Mouse (Mus musculus) embryonic facial prominence, embryonic 15.5 days (tissue): ENCODE measurements around the gene Sh3pxd2a. TPM values are rescaled to one million over a fixed set of nuclear protein-coding genes. Genes with fewer than 3 reads are reported as not detected.

Source experiments
- ATAC-seq: fragments of 200-750 bp; cut with Nextera tagmentation; 2 replicates; pipeline ENCODE4 v1.8.0; 2017; ENCODE audit warnings: low read depth, moderate TSS enrichment; ENCODE audit not compliant: insufficient number of reproducible peaks, low FRiP score, low TSS enrichment
- H3K27ac ChIP-seq: fragments of 300-500 bp; sonication (generic); replicated peaks from 2 replicates; pipeline ENCODE4 v1.5.1; 2015; ENCODE audit warnings: mild to moderate bottlenecking, inconsistent platforms
- H3K27me3 ChIP-seq: fragments of 300-500 bp; sonication (generic); 2 replicates; pipeline ENCODE4 v1.6.1; 2015; ENCODE audit warnings: inconsistent platforms
- H3K36me3 ChIP-seq: fragments of 300-500 bp; sonication (generic); 2 replicates; pipeline ENCODE4 v1.6.1; 2015; ENCODE audit warnings: mild to moderate bottlenecking, inconsistent platforms
- H3K4me1 ChIP-seq: fragments of 300-500 bp; sonication (generic); 2 replicates; pipeline ENCODE4 v1.6.1; 2015; ENCODE audit warnings: inconsistent platforms
- H3K4me2 ChIP-seq: fragments of 300-500 bp; sonication (generic); replicated peaks from 2 replicates; pipeline ENCODE4 v1.6.1; 2015; ENCODE audit warnings: mild to moderate bottlenecking, inconsistent platforms
- H3K4me3 ChIP-seq: fragments of 300-500 bp; sonication (generic); replicated peaks from 2 replicates; pipeline ENCODE4 v1.5.1; 2015; ENCODE audit warnings: mild to moderate bottlenecking, inconsistent platforms
- H3K9ac ChIP-seq: fragments of 300-500 bp; sonication (generic); 2 replicates; pipeline ENCODE4 v1.6.1; 2015; ENCODE audit warnings: inconsistent platforms
- H3K9me3 ChIP-seq: fragments of 300-500 bp; sonication (generic); replicated peaks from 2 replicates; pipeline ENCODE4 v1.6.1; 2016; ENCODE audit warnings: inconsistent platforms
- WGBS: fragments of 180-500 bp; shearing (Covaris S2); methylation state at CpG from one replicate; pipeline ENCODE4 v1.1.7; 2015; 5-methylcytosine and 5-hydroxymethylcytosine counted together
- polyA plus RNA-seq: library from polyadenylated mRNA; unstranded; fragments of >200 nt; fragmentation: Nextera tagmentation; extraction: Ambion mirVana; gene quantifications from 2 replicates; pipeline ENCODE4 v1.2.1, GENCODE M21; 2015

Sh3pxd2a gene
- polyA plus RNA-seq, 1 experiment from 2014 or later = 15.8 TPM

DNA sequence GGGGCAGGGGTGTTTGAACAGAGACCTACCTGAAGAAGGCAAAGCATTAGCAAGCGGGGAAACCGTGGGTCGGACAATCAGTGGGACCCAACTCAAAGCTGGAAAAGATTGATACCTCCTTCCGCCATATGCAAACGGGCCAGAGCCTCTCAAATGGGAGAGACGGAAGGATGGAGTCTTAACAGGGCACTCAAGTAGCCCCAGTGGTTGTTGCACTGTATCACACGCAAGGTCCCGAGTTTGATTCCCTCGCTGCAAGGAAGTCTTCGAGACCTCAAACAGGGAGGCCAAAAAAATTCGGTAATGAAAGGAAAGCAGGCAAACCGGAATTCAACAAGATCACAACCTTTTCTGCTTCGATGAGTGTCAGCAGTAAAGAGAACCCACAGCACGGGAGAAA is 29.5 kb downstream of the Sh3pxd2a start:
- ATAC-seq = no peak
- H3K4me3 ChIP-seq = no peak overlapping the region
- H3K9me3 ChIP-seq = no peaks in the 10 kb centered on the region
- H3K9ac ChIP-seq = no peak overlapping the region
- WGBS = 95% methylated on average over 14 of the region's 14 CpGs
- H3K27me3 ChIP-seq = no peaks in the 10 kb centered on the region
- no peak overlapping the region for H3K27ac ChIP-seq
- peaks cover 33% of the 10 kb centered on the region for H3K4me1 ChIP-seq
- no peak overlapping the region for H3K4me2 ChIP-seq
- 0 out of 2 replicates have a peak, but pooled peaks cover 2% of the 10 kb centered on the region for H3K36me3 ChIP-seq

DNA sequence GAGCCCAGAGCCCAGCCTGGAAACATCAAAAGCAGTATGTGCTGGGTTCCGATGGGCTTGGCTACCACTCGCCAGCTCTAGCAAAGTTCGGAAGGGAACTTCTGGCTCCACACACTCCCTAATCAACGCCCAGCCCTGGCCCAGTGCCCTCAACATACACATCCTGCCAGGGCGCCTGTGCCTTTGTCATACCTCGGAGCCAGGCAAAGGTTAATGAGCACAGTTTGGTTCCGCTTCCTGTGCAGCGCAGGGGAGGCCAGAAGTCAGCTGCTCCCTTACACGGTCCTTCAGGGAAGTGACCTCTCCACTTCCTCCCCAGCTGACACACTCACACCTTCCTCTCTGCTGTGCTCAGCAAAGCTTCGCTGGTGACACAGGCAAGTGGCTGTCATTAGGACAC is 31.9 kb downstream of the Sh3pxd2a start:
- Histone ChIP-seq H3K9me3 (no peaks in the 10 kb centered on the region), H3K36me3 (0 out of 2 replicates have a peak, but pooled peaks cover 2% of the 10 kb centered on the region), H3K27me3 (no peaks in the 10 kb centered on the region), H3K4me2 (no peak overlapping the region), H3K4me1 (peaks cover 35% of the 10 kb centered on the region), H3K9ac (no peak overlapping the region), H3K27ac (no peak overlapping the region), H3K4me3 (no peak overlapping the region)
- 51% methylated on average over 10 of the region's 10 CpGs for WGBS
- ATAC-seq = peak; percentile 27; the same call in 1 of the 2 replicates

GRCm38 (mm10) chr19:47431189-47431931 is 32.8 kb downstream of the Sh3pxd2a start:
- Histone ChIP-seq H3K4me2 (no peak overlapping the region), H3K9ac (no peak overlapping the region), H3K27ac (no peak overlapping the region), H3K36me3 (0 out of 2 replicates have a peak, but pooled peaks cover 2% of the 10 kb centered on the region), H3K9me3 (no peaks in the 10 kb centered on the region), H3K27me3 (no peaks in the 10 kb centered on the region), H3K4me3 (no peak overlapping the region), H3K4me1 (peaks cover 34% of the 10 kb centered on the region)
- WGBS = 71% methylated on average over 11 of the region's 11 CpGs
- ATAC-seq = no peak

DNA sequence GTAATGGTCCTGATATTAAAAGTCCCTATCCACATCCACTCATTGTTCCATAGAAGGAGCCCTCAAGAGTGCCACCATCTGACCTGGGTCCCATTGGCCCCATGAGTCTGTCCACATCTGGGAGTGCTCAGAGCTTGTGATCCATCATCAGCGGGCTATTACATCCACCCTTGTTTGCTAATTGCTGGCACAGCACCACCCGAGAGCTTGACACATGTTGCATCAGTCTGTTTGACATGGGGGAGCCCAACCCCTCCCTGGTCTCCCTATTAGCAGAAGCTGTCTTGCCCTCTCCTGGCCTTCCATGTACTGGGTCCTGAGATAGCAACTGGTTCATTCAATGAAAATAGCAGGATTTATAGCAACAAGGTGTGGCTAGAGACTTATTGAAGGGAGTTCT is 34.0 kb downstream of the Sh3pxd2a start:
- Histone ChIP-seq H3K4me3 (no peak overlapping the region), H3K4me2 (no peak overlapping the region), H3K36me3 (0 out of 2 replicates have a peak, but pooled peaks cover 2% of the 10 kb centered on the region), H3K9me3 (no peaks in the 10 kb centered on the region), H3K4me1 (peaks cover 34% of the 10 kb centered on the region), H3K9ac (no peak overlapping the region), H3K27ac (no peak overlapping the region), H3K27me3 (no peaks in the 10 kb centered on the region)
- 72% methylated on average over 2 of the region's 2 CpGs for WGBS
- no peak for ATAC-seq

GRCm38 (mm10) chr19:47429245-47429644 is 35.0 kb downstream of the Sh3pxd2a start:
- no peaks in the 10 kb centered on the region for H3K27me3 ChIP-seq
- H3K4me2 ChIP-seq = no peak overlapping the region
- ATAC-seq = no peak
- H3K27ac ChIP-seq = peak overlapping the region; percentile 8; the same call in 1 of the 2 replicates
- H3K4me1 ChIP-seq = peaks cover 34% of the 10 kb centered on the region
- no peaks in the 10 kb centered on the region for H3K36me3 ChIP-seq
- WGBS = 62% methylated on average over 3 of the region's 3 CpGs
- no peaks in the 10 kb centered on the region for H3K9me3 ChIP-seq
- no peak overlapping the region for H3K9ac ChIP-seq
- no peak overlapping the region for H3K4me3 ChIP-seq

GRCm38 (mm10) chr19:47428794-47429193 is 35.4 kb downstream of the Sh3pxd2a start:
- no peak for ATAC-seq
- WGBS = 53% methylated on average over 7 of the region's 7 CpGs
- peak overlapping the region; percentile 8; the same call in 1 of the 2 replicates for H3K27ac ChIP-seq

DNA sequence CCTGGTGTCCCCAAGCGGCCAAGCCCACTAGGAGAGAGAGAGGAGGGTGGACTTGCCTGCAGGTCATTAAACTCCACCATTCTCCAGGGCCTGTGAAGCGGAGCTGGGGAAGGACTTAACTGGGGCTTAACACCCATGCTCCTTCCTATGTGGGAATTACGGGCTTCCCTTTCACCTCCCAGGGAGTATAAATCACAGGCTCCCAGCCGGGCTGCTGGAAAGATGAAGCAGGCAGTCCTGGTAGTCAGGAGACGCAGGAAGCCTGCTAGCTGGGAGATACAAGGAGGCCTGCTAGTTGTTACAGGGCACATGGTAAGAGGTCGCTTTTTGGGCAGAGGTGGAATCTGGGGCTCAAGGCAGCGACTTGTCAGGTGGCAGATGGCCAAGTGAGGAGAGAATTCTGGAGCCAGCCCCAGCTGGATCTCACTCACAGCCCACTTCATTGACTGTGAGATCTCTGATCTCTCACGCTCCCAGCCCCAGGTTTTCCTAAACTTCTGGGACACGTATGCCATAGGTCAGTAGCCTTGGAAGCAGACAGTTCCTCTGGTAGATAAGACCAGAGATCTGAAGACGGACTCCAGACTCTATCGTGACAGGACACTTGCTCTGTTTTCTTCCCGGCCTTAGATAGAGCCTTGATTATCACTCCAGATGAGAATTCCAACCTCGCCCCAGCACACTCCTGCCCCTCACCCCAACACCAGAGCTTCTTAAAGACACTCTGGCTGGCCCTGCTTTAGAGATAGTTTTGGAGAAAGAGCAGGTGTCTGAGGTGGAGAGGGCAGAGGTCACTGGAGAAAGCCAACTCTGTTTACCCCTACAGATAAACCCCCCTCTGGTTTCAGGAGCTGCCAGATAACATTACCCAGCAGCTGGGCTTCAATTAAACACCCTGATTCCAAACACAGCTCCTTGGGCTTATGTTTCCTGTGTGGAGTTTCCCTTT is 36.1 kb downstream of the Sh3pxd2a start:
- Histone ChIP-seq H3K9ac (no peak overlapping the region), H3K4me1 (peaks cover 40% of the 10 kb centered on the region), H3K27me3 (no peaks in the 10 kb centered on the region), H3K9me3 (no peaks in the 10 kb centered on the region), H3K4me3 (no peak overlapping the region), H3K27ac (0 out of 2 replicates have a peak overlapping the region, but pooled peaks have one; percentile 34), H3K4me2 (no peak overlapping the region), H3K36me3 (no peaks in the 10 kb centered on the region)
- 45% methylated on average over 13 of the region's 13 CpGs for WGBS
- ATAC-seq = 0 out of 2 replicates have a peak, but pooled peaks have one; percentile 44

More at GRCm38 (mm10) chr19:47428794-47429193, 35.4 kb downstream of the Sh3pxd2a start:
- H3K4me1 ChIP-seq = peaks cover 34% of the 10 kb centered on the region
- no peak overlapping the region for H3K4me2 ChIP-seq
- no peak overlapping the region for H3K4me3 ChIP-seq
- H3K9ac ChIP-seq = no peak overlapping the region
- H3K27me3 ChIP-seq = no peaks in the 10 kb centered on the region
- no peaks in the 10 kb centered on the region for H3K36me3 ChIP-seq
- H3K9me3 ChIP-seq = no peaks in the 10 kb centered on the region

DNA sequence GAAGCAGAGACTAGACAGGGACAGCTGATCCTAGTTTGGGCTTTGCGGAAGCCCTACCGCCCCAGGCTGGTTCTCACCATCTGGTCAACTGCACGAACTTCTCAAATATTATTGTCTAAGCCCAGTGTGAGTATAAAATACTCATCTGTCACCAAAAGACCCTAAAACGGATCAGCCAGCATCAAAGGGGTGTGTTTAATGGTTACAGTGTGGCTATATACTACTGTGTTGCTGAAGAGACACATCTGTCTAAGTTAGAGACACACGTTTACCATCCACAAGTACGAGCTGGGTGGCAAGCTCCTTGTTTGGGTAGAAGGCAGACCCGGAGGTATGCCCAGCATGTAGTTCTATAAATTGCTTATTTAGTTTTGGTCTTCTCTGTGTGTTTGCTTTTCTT is 40.6 kb downstream of the Sh3pxd2a start:
- no peaks in the 10 kb centered on the region for H3K36me3 ChIP-seq
- H3K27me3 ChIP-seq = no peaks in the 10 kb centered on the region
- 63% methylated on average over 7 of the region's 7 CpGs for WGBS
- ATAC-seq = no peak
- H3K4me1 ChIP-seq = peaks cover 37% of the 10 kb centered on the region
- no peaks in the 10 kb centered on the region for H3K9me3 ChIP-seq
- no peak overlapping the region for H3K27ac ChIP-seq
- H3K4me3 ChIP-seq = no peak overlapping the region
- no peak overlapping the region for H3K9ac ChIP-seq
- no peak overlapping the region for H3K4me2 ChIP-seq

GRCm38 (mm10) chr19:47421128-47421898 is 42.9 kb downstream of the Sh3pxd2a start:
- Histone ChIP-seq H3K4me1 (peaks cover 34% of the 10 kb centered on the region), H3K9ac (no peak overlapping the region), H3K4me2 (no peak overlapping the region), H3K9me3 (no peaks in the 10 kb centered on the region), H3K36me3 (no peaks in the 10 kb centered on the region), H3K4me3 (no peak overlapping the region), H3K27ac (no peak overlapping the region), H3K27me3 (no peaks in the 10 kb centered on the region)
- ATAC-seq = no peak
- 58% methylated on average over 14 of the region's 14 CpGs for WGBS

DNA sequence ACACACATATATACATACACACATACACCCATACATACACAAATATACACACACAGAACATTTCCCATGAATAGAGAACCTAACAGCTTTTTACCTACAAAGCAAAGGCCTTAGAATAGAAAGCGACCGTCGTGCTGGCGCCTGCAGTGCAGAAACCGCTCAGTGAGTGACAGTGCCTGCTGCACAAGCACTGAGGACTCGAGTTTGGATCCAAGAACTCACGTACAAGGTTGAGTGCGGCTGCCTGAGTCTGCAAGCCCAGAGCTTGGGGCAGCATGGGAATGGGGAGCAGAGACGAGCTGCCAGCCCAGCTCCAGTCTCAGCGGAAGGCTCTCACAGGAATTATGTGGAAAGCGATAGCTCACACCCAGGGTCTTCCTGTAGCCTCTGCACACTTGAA is 43.7 kb downstream of the Sh3pxd2a start:
- Histone ChIP-seq H3K4me3 (no peak overlapping the region), H3K9me3 (no peaks in the 10 kb centered on the region), H3K27ac (no peak overlapping the region), H3K27me3 (no peaks in the 10 kb centered on the region), H3K9ac (no peak overlapping the region), H3K4me1 (peaks cover 40% of the 10 kb centered on the region), H3K4me2 (no peak overlapping the region), H3K36me3 (no peaks in the 10 kb centered on the region)
- no peak for ATAC-seq
- WGBS = 75% methylated on average over 11 of the region's 11 CpGs
